Mouse (Mus musculus) cerebral cortex, adult 2 months (tissue): ENCODE data around the gene 1700016D06Rik.

Source experiments
- WGBS: fragments of 180-500 bp; shearing (Covaris S2); methylation state at CpG from one replicate; pipeline ENCODE4 v1.1.7; 2018; 5-methylcytosine and 5-hydroxymethylcytosine counted together

Gene 1700016D06Rik

GRCm38 (mm10) chr8:11701428-11701827 lies 565 bp upstream of the 1700016D06Rik start:
- WGBS = 78% methylated on average over 6 of the region's 6 CpGs

DNA sequence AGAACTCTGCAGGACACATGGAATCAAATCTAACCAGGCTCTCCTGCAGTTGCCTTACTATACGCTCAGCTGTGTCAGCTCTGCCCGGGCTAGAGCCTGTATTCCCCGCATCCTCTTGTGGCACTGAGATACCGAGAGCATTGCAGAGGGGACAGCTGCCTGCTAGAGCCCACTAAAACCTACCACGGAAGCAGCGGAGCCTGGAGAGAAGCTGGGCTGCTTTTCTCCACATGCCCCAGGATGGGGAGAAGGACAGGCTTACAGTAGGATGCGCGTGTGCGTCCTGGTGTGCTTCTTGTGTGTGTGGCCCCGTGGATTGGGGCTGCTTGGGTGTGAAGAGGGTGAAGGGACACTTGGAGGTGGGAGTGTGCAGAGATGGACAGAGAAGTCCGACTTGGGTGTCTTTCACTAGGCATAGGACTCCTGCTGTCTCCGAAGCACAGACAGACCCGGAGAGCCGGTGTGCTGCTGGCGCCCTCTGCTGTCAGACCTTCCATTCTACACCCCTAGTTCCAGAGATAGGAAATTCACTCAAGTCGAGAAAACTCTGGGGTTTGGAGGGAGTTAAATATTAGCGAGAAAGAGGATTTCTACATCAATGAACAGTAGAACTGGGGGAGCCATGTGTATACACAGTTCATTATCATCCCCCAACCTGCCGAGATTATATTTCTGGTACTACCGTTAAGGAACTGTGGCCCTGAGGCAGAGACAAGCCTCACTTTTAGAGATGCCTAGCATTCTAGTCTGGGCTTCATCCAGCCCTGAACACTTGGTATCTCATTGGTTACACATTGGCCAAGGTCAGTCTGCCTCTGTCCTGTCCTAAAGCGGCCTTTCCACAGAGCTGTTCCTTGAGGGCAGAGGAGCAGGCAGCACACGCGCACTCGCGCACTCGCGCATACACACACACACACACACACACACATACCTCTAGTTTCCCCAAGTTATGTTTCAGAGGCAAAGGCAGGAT lies 517 bp downstream of the 1700016D06Rik start:
- WGBS = 39% methylated on average over 26 of the region's 26 CpGs

DNA sequence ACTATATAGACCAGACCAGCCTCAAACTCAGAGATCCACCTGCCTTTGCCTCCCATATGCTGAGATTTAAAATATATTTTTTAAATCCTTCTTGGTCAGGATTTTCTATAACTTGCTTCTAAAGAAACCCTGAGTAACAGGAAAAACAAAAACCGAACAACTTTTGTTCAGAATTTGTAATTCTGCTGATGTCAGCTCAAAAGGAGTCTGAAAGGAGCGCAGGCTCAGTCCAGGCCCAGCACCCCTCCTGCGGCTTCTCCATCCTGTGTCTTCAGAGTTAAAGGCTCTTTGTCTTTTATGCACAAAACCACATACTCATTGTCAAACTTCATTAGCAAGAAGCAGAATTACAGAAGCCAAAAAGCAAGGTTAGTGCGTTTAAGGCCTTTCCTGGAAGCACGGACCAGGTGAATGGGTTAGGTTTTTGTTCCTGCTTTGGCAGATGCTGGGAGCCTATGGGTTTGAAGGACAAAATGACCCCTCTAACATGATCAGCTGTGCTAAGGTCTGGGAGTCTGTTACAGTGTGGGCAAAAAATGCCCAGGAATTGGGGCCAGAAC lies 1.3 kb downstream of the 1700016D06Rik start:
- 88% methylated on average over 5 of the region's 5 CpGs for WGBS

- 91% methylated on average over 7 of the region's 7 CpGs for WGBS
Observed at GRCm38 (mm10) chr8:11697467-11697866, 3.4 kb downstream of the 1700016D06Rik start.

DNA sequence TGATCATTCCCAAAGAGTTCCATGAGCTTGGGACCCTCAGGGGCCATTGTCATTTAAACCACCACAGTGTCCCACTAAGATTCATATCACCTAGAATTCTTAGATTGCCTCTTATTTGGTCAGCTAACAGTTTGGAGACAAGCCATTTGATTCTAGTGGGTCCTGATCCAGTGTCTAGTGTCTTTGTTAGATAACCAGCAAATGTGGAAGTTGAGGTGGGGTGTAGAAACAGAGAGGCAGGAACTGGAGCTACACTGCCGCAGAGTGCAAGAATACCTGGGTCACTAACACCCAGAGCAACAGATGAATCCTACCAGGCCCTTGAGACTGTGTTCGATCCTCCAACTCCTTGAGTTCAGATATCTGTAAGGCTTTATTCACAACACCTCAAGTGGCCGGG lies 4.7 kb downstream of the 1700016D06Rik start:
- 97% methylated on average over 3 of the region's 3 CpGs for WGBS

- 76% methylated on average over 5 of the region's 5 CpGs for WGBS
Observed at GRCm38 (mm10) chr8:11693972-11694371, 6.9 kb downstream of the 1700016D06Rik start.

DNA sequence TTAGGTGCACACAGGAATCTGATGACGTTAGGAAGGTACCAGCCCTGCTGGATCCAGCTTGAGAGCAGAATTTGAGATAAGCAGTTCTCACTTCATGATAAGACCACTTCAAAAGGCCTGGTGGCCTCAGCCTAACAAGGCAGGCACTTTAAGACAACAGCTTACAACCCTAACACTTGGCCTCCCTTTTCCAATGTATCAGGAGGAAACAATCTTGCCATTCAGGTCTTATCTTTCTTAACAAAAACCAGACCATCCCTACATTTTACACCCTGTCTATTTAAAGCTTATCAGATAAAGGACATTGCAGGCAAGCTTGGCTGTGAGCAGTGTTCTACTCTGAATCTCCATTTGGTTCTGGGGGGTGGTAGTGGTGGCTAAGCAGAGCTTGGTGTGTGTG lies 8.4 kb downstream of the 1700016D06Rik start:
- 90% methylated on average over 1 of the region's 1 CpGs for whole genome bisulfite sequencing

DNA sequence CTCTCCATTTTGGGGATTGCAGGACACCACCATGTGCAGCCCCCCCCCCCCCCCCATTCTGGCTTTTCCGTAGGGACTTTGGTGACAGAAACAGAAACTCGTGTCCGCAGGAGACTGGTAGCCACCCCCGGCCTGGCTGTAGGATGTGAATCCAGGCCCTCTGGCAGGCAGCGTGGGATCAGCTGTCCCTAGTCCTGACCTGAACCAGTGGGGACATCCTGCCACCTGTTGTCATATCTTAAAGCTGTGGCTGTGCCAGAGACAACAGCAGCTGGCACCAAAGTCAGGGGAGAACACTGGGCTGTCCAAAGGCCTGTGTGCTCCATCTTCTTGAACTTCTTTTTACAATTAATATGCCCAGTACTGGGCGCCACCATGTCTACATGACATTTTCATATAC lies 9.1 kb downstream of the 1700016D06Rik start:
- WGBS = 75% methylated on average over 6 of the region's 6 CpGs

GRCm38 (mm10) chr8:11691284-11691683 lies 9.6 kb downstream of the 1700016D06Rik start:
- WGBS = 56% methylated on average over 6 of the region's 6 CpGs

GRCm38 (mm10) chr8:11689945-11690344 lies 10.9 kb downstream of the 1700016D06Rik start:
- WGBS = 59% methylated on average over 7 of the region's 7 CpGs

DNA sequence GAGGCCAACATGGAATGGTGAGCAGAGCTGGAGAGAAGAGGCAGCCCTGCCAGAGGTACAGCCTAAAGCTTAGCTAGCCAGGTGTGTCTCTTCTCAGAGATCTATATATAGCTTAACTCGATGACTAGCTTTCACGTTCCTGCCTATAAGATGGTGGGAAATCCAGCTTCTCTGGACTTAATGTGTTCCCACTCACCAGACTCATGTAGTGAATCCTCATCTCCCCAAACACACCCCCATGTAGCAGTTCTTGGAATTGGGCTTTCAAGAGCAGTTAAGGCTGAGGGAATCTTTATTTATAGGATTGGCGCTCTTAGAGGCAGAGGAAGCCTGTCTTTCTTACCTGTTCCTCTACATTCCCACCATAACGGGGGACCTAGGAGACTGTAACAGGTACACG lies 13.6 kb downstream of the 1700016D06Rik start:
- 54% methylated on average over 5 of the region's 5 CpGs for WGBS

DNA sequence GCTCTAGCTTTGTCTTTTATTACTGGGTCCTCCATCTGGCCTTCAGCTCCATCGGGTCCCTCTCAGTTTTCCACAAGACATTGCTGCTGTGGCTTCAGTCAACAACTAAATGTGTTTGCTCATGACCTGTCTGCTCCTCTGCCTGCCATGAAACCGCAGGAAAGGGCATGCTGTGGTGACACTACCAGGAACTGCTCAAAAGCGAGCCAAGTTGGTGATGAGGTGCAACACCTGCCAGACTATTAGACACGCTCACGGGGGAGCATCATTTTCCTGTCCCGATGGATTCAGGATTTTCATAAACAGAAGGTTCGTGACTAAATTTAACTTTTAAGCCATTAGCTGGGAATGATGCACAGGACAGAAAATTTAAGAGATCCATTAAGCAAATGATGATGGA lies 16.3 kb downstream of the 1700016D06Rik start:
- 92% methylated on average over 7 of the region's 7 CpGs for WGBS

GRCm38 (mm10) chr8:11668308-11668707 lies 32.6 kb downstream of the 1700016D06Rik start:
- 80% methylated on average over 2 of the region's 2 CpGs for WGBS

GRCm38 (mm10) chr8:11666023-11666716 lies 34.7 kb downstream of the 1700016D06Rik start:
- WGBS = 59% methylated on average over 20 of the region's 20 CpGs

- 70% methylated on average over 3 of the region's 3 CpGs for WGBS
Observed at GRCm38 (mm10) chr8:11661969-11662368, 38.9 kb downstream of the 1700016D06Rik start.

- WGBS = 92% methylated on average over 5 of the region's 5 CpGs
Observed at GRCm38 (mm10) chr8:11650021-11650420, 50.8 kb downstream of the 1700016D06Rik start.

GRCm38 (mm10) chr8:11643123-11643522 lies 57.7 kb downstream of the 1700016D06Rik start:
- WGBS = 74% methylated on average over 2 of the region's 2 CpGs

GRCm38 (mm10) chr8:11640606-11641005 lies 60.3 kb downstream of the 1700016D06Rik start:
- 80% methylated on average over 2 of the region's 2 CpGs for WGBS

- WGBS = 81% methylated on average over 7 of the region's 7 CpGs
Observed at GRCm38 (mm10) chr8:11637531-11637930, 63.3 kb downstream of the 1700016D06Rik start.

GRCm38 (mm10) chr8:11636324-11637057 lies 64.4 kb downstream of the 1700016D06Rik start:
- 3% methylated on average over 30 of the region's 30 CpGs for WGBS

GRCm38 (mm10) chr8:11635611-11636081 lies 65.2 kb downstream of the 1700016D06Rik start, which contains the start of gene Ankrd10:
Gene Ankrd10 (minus strand): TSS chr8:11635757.
- WGBS = under 1% methylated on average over 40 of the region's 40 CpGs
